Mouse (Mus musculus) cerebellum, postnatal 25 days (tissue): ENCODE data around the gene Krt86.

Source experiments
- DNase-seq, 2 experiments: peaks; one replicate each; pipeline ENCODE4 v3.0.0; 2021; ENCODE audit warnings: mixed read lengths in 2 of 2

Krt86 gene

DNA sequence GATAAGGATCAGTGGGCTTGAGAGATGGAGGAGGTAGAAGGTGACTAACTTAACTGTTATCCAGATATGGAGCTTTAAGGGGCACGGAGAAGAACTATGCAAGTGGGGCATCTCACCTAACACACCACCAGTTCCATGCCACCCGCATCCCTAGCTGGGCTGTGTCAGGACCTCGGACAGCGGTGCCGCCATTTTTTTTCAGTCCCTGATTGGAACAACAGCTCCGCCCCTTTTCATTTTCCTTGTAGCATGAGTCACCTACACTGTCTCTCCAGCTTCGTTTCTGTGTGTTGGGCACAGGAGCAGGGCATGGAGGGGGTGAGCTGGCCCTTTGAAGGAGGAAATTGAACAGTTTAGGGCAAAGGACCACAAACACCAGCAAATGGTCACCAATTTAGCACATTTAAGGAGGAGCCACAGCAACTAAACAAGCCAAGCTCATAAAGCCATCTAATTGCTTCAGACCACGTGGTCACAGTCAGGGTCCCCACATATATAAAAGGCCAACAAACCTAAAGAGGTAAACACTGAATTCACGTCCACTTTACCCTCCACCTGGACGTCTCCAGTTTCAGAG, at the start of gene Krt86:
Gene Krt86, plus strand, starts transcription at position 527 of the 577 bp plus-strand sequence.
- DNase-seq, result no peak

DNA sequence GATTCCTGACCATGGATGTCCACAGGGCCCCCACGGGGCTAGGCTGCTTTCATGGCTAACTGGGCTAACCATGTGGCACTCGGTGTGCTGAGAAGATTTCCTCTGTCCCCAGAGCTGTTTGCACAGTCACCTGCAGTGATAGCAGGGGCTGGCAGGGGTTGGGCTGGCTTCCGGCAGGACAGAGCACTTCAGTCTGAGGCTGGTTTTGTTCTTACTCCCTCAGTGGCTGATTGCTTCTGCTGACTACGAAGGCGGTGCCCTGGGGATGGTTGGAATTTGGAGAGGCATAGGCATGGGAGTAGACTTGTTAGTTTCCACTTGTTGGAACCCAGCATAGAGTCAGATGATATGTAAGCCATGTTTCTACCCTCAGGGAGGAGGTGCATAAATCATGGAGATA, 48.4 kb upstream of the Krt86 start:
- DNase-seq, result no peak

DNA sequence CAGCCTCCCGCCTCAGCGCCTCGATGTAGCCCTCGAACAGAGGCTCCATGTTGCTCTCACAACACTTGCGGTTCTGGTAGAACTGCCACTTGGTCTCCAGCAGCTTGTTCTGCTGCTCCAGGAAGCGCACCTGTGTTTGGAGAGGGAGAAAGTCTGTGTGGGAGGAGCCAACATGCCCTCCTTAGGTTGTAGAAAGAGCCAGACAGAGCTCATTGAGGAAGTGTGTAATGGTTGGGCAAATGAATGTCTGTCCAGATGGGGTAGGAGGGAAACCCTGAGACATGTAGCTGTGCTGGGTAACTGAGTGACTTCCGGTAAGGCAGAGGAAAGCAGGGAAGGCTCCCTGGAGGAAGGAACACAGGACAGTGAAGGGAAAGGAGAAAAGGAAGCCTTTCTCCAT, 36.7 kb upstream of the Krt86 start:
- DNase-seq, result no peak

DNA sequence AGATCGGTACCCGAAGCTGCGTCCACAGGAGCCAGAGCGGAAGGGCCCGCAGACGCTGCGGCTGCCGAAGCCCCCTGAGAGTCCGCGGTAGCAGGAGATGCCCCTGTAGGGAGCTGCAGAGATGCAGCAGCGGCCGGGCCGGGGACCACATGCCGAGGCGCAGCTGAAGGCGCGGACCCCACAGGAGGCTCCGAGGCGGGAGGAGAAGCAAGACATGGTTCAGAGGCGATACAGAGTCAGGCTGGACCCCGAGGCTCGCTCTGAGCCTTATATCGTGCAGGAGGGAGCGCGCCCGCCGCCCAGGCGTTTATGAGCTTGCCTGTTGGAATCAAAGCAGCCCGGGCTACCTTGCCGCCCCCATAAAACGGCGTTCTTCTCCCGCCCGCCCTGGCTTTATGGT, 34.7 kb upstream of the Krt86 start, which contains the start of gene Krt87:
Gene Krt87, minus strand, starts transcription at position 250 of the 400 bp plus-strand sequence.
- DNase-seq, result peak in 1 of 2 experiments; percentile 19

DNA sequence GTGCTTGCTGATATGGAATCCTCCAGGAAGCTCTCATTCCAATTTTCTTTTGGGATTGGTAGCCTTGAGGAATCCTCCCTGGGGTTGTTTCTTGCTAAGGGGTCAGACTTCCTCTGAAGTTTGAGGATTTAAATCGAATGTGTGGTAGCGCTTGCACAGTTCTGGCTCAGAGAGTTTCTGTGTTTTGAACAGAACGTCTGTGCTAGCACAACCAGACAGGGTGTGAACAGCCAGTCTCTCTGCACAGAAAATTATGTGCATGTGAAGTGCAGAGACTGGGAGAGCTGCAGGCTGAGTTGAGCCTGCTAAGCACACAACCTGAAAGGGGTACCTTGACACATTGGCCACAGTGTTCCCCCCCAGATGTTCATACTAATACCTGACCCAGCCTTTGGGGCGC, 32.4 kb upstream of the Krt86 start:
- no peak for DNase-seq

DNA sequence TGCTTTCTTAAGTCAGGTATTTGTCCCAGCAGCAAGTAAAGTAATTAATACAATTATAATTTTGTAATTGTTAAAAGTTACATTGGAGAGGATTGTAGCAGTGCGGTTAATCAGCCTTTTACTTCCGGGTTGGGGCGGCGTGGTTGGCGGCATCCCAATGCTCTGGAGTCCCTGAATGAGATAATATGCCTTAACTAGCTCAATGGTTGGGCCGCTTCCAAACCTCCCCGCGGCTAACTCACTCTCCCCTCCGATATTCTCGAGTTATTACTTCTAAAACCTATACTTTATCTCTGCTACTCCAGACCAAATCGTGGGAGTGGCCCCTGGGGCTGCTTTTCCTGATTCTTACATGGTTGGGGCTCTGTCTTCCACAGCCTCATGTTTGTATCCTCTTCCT, 26.7 kb upstream of the Krt86 start:
- no peak for DNase-seq

DNA sequence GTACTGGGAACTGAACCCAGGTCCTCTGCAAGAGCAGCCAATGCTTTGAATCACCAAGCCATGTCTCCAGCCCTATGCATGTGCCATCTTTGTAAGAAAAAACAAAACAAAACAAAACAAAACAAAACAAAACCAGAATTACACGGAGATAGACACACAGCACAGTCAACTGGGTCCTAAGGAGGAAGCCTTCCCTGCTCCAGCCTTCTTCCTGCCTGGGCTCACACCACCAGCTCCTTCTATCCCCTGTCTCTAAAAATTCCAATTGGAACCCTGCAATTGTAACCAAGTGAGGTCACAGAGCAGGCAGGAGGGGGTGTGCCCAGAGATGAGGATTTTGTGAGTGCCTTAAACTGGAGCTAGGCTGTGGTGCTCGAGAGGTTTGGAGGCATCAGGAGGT, 25.8 kb upstream of the Krt86 start, which contains the start of gene Krt88:
Gene Krt88, plus strand, starts transcription at position 301 of the 400 bp plus-strand sequence.
- no peak for DNase-seq

DNA sequence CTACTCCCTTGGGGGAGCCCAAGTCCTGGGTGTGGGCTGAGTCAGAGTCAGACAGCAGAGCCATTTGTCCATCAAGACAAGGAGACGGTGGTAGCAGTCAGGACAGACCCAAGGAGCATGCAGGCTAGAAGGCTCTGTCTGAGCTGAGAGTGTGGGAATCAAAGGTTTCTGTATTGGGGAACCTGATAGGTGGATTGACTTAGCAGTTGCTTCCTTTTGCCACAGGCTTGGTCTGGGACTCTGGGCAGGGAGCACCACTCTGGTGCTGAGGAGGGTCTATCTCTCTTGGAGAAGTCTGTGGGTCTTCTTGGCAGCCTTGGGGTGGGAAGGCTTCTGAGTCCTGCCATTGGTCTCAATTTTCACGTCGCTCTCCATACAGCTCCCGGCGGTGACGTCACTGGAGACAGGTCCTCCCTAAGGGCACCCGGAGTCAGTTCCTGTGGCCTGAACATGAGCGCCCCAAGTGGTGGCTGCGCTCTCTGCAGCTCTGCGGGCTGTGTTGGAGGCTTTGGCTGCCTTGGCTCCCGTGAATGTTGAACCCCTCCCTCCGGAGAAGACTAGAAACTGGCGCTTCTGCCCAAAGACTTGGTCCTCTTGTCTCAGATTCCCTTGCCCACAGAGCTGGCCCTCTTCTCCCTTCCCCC, 20.1 kb upstream of the Krt86 start:
- DNase-seq, result peak; percentile 89 to 94

DNA sequence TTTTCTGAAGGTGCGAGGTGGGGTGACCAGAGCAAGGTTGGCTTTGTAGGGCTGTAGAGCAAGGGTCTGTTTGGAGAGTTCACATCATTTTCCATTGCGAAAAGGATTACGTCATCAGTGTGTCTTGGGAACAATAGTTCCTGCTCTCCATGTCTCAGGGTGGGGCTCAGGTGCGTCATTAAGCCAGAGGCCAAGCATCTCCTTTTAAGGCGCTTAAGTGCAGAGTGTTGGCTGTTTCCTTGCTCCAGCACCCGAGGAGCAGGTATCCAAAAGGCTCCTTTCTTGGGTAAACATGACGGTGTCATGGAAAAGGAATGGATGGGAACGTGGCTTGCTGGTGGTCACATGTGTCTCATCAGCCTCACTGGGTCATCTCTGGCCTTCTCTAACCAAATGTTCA, 18.5 kb upstream of the Krt86 start:
- DNase-seq, result no peak

DNA sequence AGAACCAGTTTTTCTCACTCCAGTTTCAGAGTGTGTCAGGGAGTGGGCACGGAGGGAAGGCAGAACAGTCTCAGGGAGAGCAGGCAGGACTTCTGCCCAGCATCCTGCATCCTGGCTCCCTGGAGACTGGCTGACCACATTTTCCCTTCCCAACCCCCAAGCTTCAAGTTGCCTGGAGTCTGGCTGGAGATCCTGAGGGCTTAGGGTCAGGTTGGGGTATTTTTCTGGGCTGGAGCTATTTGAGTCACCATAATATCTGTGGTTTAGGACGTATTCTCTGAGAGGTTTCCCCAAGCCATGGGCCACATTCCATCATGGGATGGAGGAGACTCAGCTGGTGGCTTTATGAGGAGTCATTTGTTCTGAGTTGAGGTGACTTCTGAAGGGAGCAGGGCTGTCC, 18.0 kb upstream of the Krt86 start:
- DNase-seq, result no peak

DNA sequence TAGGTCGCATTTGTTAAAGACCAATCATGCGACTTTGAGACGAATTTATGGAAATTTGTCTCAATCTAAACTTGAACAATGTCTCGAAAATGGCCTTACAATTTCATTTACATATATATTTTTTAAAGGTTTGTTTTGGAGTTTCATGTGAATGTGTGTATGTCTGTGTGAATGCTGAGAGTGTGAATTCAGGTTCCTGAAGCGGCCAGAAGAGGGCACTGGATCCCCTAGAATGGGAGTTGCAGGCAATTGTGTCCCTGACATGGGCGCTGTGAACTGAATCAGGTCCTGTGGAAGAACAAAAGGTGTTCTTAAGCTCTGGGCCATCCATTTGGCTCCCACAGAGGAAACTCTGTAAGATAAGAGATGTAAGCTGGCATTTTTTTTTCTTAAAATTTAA, 17.4 kb upstream of the Krt86 start:
- no peak for DNase-seq

DNA sequence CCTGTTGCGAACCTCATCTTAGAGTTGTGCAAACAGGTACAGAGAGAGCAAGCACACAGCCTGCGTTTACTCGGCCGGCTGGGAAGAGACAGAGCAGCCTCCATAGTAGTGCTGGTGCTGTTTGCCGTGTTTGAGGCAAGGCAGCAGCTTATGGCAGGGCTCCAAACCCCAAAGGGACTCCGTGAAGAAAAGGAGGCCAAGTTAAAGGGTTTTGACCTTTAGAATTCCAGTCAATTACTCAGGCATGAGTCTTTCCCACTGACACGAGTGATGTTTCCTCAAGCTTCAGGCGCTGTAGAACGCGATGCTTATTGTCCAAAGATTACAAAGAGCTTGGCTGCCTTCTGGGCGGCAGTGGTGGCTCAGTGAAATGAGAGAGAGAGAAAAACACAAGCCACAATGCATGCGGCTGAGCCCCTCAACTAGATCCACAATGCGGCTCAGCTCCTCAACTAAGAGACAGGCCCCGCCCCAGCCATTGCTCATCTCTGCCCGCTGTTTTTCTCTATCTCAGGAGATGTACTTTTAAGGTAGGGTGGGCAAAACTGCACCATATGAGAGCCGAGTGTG, 14.8 kb upstream of the Krt86 start:
- DNase-seq, result peak; percentile 14 to 43

DNA sequence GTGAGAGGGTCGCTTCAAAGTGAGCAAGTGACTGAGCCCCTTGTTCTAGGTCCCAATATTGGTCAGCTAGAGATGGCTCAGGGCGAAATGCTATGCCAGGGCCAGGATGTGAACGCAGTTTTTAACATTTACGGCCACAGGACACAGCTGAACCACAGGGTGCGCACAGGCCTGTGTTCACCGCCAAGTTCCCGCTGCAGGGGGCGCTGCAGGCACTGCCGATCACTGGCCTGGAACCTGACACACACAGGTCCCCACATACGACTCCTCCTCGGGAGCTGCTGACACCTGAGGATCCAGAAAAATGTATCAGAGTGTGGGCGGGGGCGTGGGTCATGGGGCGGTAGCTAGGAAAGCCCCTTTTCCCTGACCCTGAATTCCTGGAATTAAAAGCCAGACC, 14.0 kb upstream of the Krt86 start:
- peak in 1 of 2 experiments; percentile 25 for DNase-seq

DNA sequence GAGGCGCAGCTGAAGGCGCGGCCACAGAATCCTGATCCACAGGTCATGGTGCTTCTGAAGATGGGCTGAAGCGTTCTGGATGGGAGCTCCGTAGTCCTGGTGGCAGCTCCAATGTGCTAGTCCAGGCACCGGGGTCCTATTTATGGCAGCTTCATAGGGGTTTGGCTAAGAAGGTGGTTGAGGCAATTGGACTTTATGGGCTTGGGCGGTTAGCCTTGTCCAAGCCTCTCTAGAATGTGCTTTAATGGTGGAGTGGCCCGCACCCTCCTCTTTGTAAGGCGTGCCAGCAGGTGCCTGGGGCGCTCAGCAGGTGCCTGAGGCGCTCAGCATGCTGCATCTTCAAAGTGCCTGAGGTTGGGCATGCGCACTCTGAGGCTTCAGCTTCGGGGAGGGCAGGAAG, 9.6 kb upstream of the Krt86 start, which contains the start of gene Krt81:
Gene Krt81, minus strand, starts transcription at position 101 of the 400 bp plus-strand sequence.
- DNase-seq, result no peak

DNA sequence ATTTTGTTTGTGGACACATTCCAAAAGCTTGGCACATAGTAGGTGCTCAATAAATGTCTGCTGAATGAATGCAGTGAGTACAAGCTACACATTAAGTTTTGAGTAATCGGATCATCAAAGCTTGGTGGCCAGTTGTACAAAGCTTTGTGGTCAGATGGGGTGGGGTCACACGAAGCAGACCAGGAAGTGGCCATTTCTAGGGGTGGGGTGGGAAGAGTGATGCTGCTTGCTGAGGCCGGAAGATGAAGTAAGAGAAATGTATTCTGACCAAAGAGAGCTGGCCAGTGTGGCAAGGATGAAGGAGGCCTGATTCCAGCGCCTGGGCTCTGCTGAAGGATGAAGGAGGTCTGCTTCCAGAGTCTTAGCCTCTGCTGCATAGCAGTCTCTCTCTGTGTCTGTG, 4.2 kb upstream of the Krt86 start:
- DNase-seq, result no peak

DNA sequence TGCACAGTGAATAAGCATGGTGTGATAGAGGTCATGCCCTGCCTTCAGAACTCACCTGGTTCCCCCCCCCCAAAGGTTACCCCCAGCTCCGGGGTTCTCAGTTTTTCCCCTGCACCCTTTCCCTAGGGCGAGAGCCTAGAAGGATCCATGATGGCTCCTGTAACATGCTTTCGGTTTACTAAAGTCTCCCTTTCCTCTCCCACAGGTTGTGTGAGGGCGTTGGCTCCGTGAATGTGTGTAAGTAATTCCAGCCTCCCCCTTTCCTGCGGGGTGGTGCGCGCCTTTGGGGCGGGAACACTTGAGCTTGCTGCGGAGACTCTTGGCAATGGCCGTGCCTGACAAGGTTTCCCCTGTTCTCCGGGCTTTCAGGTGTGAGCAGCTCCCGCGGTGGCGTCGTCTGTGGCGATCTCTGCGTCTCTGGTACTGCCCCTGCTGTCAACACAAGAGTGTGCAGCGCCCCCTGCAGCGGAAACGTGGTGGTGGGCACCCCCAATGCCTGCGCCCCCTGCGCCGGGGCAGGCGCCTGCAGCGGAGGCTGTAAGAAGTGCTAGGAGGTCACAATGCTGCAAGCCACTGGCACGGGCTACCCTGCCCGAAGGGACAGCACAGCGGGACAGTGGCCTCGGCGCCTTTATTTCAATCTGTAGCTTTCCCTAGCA, 5.9 kb downstream of the Krt86 start:
- peak; percentile 54 to 73 for DNase-seq

DNA sequence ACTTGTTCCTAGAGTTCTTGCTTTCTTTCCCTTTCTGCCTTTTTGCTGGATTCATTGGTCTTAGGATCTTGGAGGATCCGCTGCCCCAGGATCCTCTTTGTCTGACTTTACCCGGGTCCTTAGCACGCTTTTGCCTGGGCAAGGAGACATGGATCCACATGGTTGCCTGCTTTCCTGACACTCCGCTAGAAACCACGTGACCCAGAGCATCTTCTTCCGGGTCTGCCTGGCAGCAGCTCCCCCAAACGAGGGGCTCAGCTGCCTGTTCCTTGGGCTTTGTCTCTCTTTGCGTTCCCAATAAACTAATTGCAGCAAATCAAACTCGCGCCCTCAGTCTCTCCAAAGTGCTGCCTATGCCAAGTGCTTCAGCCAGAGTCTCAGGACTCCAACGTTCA, 6.4 kb downstream of the Krt86 start:
- DNase-seq, result no peak

DNA sequence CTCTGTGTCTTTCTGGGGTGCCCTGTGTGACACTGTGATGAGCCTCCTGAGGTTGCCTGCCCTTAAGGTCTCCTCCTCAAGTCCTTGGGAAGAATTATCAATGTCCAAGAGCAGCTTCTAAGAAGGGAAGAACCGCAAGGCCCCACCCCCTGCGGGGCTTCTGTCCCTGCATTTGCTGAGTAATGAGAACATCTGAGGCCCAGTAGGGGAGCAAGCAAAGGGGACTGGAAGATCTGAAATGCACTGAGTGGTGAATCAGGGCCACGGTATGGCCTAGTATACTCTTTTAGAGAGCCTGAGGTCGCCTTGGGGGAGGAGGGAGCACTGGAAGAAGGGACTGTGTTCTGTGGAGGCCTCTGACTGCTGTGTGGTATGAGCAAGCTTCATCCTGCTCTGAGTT, 8.8 kb downstream of the Krt86 start:
- DNase-seq, result no peak

DNA sequence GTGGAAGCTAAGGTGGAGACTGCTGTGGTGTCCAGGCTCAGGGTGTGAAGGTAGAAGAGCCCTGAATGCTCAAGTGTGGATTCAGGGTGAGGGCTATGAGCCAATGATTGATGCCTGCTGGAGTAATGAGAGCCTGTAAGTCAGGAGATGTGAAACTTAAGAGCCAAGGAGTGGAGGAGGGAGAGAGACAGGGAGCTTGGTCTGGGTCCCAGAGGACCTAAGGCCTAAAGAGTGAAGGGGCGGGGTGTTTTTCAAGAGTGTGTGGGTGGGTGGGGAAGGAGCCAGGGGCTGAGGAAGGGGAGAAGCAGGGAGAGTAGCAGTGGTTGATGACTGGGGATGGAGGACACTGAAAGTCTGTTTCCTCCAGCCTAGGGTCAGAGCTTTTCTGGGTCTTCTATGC, 10.4 kb downstream of the Krt86 start:
- no peak for DNase-seq

DNA sequence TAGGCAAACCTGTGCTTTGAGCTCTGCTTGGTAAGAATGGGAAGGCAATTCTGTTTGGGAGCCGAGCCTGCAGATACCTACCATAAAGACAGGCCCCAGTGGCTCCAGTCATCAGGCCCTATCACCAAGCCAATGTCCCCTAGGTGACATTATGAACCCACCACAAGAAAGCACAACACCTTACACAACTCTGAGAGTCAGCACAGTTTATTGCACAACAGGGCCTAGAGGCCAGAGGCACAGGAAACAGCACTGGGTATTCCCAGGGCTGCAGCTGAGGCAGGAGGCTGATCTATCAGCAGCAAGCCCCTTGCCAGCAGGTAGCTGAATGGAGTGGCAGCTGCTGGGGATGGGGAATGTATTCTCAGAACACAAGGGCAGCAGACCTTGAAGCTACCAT, 11.7 kb downstream of the Krt86 start:
- DNase-seq, result no peak

DNA sequence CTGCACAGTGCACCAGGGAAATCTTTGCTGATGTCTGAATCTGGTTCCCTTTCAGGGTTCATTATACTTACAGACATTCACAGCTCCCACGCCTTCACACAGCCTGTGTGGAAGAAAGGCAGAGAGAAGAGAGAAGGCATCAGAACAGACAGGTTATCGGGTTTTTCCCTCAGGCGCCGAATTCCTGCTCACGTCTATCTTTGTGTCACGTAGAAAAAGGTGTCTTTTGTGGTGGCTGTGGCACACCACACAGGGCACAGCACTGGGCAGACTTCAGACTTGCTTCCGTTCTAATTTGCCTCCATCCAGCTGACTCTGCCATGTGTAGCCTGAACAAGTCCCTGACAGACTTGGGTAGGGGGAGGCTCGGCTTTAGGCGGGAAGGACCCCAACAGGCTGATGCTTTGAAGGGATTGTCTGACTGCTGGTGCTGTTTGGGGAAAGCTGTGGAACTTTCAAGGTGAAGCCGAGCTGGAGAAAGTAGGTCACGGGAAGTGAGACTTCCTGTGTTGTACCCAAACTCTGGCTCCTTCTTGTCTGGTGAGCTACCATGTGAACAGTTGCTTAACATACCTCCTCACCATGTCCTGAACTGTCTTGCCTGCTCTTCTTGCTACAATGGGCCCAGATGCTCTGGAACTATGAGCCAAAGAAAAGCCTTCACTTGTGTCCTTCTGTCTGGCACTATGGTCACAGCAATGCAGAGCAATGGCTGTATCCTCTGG, 12.8 kb downstream of the Krt86 start:
- no peak for DNase-seq

DNA sequence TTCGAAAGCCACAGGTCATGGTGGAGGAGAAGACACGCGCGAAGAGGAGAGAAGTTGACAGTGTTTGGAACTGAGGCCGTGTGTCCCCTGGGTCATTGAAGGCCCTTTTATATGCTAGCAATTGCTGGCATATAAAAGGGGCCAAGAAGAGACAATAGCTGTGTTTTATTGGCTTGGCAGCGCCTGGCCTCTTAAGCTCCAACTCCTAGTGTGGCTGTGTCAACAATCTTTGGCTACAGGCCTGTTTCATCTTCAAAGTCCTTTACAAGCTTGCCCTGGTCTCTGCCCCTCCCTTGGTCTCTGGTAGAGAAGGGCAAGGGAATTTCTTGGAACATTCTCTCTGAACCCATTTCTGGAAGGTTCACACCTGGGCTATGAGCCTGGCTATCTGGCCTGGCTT, 18.2 kb downstream of the Krt86 start, which contains the start of gene Krt83:
Gene Krt83, minus strand, starts transcription at position 82 of the 400 bp plus-strand sequence.
- no peak for DNase-seq

DNA sequence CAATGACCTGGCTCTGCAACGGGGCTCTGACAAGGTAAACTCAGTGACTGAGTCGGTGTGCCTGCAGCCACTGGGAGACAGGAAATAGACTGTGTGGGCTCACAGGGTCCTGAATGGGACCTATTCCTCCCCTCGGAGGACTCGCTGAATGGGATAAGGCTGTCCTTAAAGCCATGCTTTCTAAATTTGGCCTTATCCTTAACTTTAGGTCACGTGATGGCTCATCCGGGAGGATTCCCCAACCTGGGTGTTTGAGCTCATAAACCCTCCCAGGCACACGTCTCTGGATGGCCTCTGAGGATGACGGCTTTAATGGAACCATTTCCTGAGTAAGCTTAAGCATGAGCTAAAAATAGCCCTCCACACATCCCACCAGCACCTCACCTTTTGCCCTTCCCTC, 19.4 kb downstream of the Krt86 start:
- no peak for DNase-seq
